In genomic region chr8:128241200-128241599, GRCm38 (mm10) we compare ENCODE assay signal across 35 mouse cellular contexts.
"Had no signal": no experiment of that assay in that cellular context is flagged by ENCODE, and none has a peak within 500 bp of the region (broad histone marks: within the 10 kb centered on the region; RNA-seq: fewer than 3 reads in every experiment).

No protein-coding gene starts in this region.

- H3K36me3 ChIP-seq: heart, embryonic 10.5 days; heart, embryonic 12.5 days; heart, embryonic 13.5 days; heart, embryonic 15.5 days; hindbrain, embryonic 10.5 days; hindbrain, embryonic 12.5 days; hindbrain, embryonic 13.5 days; hindbrain, embryonic 15.5 days; intestine, embryonic 15.5 days; kidney, embryonic 15.5 days had no signal

- DNase-seq: heart, postnatal 10 days; heart, postnatal 14 days; heart, postnatal 36 days; heart, postnatal 4 days; kidney, adult 11 months; kidney, adult 18-20 months; kidney, adult 2 months; kidney, adult 8-10 months; kidney, adult 9 months; kidney, postnatal 10 days; kidney, postnatal 14 days; kidney, postnatal 25 days; kidney, postnatal 36 days; kidney, postnatal 4 days; layer of hippocampus, adult 9-11 months; layer of hippocampus, postnatal 36 days had no signal

- H3K4me1 ChIP-seq: hindbrain, embryonic 10.5 days; hindbrain, embryonic 12.5 days; hindbrain, embryonic 13.5 days; hindbrain, embryonic 15.5 days; intestine, embryonic 15.5 days; kidney, embryonic 15.5 days had no signal

- H3K27ac ChIP-seq: heart, embryonic 10.5 days; heart, embryonic 13.5 days; heart, embryonic 15.5 days; hindbrain, embryonic 10.5 days; hindbrain, embryonic 12.5 days; hindbrain, embryonic 13.5 days; hindbrain, embryonic 14.5 days; hindbrain, embryonic 15.5 days; hindbrain, postnatal 0 days; intestine, embryonic 15.5 days; kidney, embryonic 15.5 days; kidney, postnatal 0 days; layer of hippocampus, adult 2 months had no signal

- H3K4me3 ChIP-seq: heart, embryonic 10.5 days; heart, embryonic 12.5 days; heart, embryonic 13.5 days; heart, embryonic 15.5 days; hindbrain, embryonic 10.5 days; hindbrain, embryonic 12.5 days; hindbrain, embryonic 13.5 days; hindbrain, embryonic 15.5 days; intestine, embryonic 15.5 days; kidney, embryonic 15.5 days; layer of hippocampus, adult 2 months had no signal

- H3K4me2 ChIP-seq: heart, embryonic 11.5 days; heart, embryonic 12.5 days; heart, embryonic 13.5 days; heart, embryonic 15.5 days; hindbrain, embryonic 12.5 days; hindbrain, embryonic 13.5 days; hindbrain, embryonic 14.5 days; hindbrain, embryonic 15.5 days; intestine, embryonic 15.5 days; kidney, embryonic 15.5 days had no signal

- H3K9me3 ChIP-seq: heart, embryonic 10.5 days; heart, embryonic 12.5 days; heart, embryonic 13.5 days; heart, embryonic 15.5 days; hindbrain, embryonic 10.5 days; hindbrain, embryonic 12.5 days; hindbrain, embryonic 13.5 days; hindbrain, embryonic 15.5 days; intestine, embryonic 15.5 days; kidney, embryonic 15.5 days had no signal

- H3K9ac ChIP-seq: heart, embryonic 12.5 days; heart, embryonic 13.5 days; heart, embryonic 15.5 days; hindbrain, embryonic 12.5 days; hindbrain, embryonic 13.5 days; hindbrain, embryonic 14.5 days; hindbrain, embryonic 15.5 days; intestine, embryonic 15.5 days; kidney, embryonic 15.5 days had no signal

- H3K27me3 ChIP-seq: heart, embryonic 12.5 days; heart, embryonic 13.5 days; heart, embryonic 15.5 days; hindbrain, embryonic 12.5 days; hindbrain, embryonic 13.5 days; hindbrain, embryonic 15.5 days; intestine, embryonic 15.5 days; kidney, embryonic 15.5 days had no signal

- ATAC-seq: hindbrain, embryonic 16.5 days; hindbrain, postnatal 0 days; inflammation-experienced regulatory T-cells, adult 6 months; intestine, embryonic 15.5 days; intestine, embryonic 16.5 days; intestine, postnatal 0 days had no signal
